Mouse (Mus musculus) hematopoietic stem cell, adult 5-6 weeks (primary cell): ENCODE results near the gene Acnat1. TPM values are rescaled to one million over a fixed set of nuclear protein-coding genes. Genes with fewer than 3 reads are reported as not detected.
"Not testable (repeated sequence)": the region's sequence is repeated elsewhere in the genome, so short reads cannot be mapped to it uniquely, and the experiment has no call there.

ENCODE experiments used
- ATAC-seq, 2 experiments: fragments of 125-278 bp in 1 of 2; replicated peaks in 1 of 2; 2 replicates each; pipeline ENCODE4 v1.8.0; 2016 to 2017; ENCODE audit warnings: inconsistent platforms in 2 of 2, mild to moderate bottlenecking in 2 of 2, moderate number of reproducible peaks in 2 of 2, low read depth in 1 of 2, moderate TSS enrichment in 1 of 2; ENCODE audit not compliant: low FRiP score in 2 of 2, poor library complexity in 2 of 2, severe bottlenecking in 2 of 2, insufficient read depth in 1 of 2, low TSS enrichment in 1 of 2
- total RNA-seq: library from RNA; stranded (forward); fragments of 172-1452, 232-1000 nt; gene quantifications from 2 replicates; pipeline ENCODE4 v1.2.3, GENCODE M21; 2017

The Acnat1 gene
- 0.74 TPM in 1 of 2 replicates, not detected in the other for total RNA-seq

- no peak for ATAC-seq
These were observed at the start of gene Acnat1 for GRCm38 (mm10) chr4:49473435-49474100. Acnat1 (minus strand) TSS chr4:49473912.

- no peak for ATAC-seq
These were observed 48.9 kb upstream of the Acnat1 start for GRCm38 (mm10) chr4:49522576-49522975.

- ATAC-seq = peak; percentile 15 to 43
These were observed 47.6 kb upstream of the Acnat1 start for GRCm38 (mm10) chr4:49521346-49521745.

- ATAC-seq = peak; percentile 99
These were observed 47.0 kb upstream of the Acnat1 start, which contains the start of the genes Mrpl50 and Zfp189 for GRCm38 (mm10) chr4:49520572-49521340. Mrpl50 (minus strand) TSS chr4:49521093. Zfp189 (plus strand) TSS chr4:49521176.

- no peak for ATAC-seq
These were observed 45.8 kb upstream of the Acnat1 start for GRCm38 (mm10) chr4:49519476-49519875.

- no peak for ATAC-seq
These were observed 40.7 kb upstream of the Acnat1 start for GRCm38 (mm10) chr4:49514441-49514840.

- ATAC-seq = no peak
These were observed 38.9 kb upstream of the Acnat1 start for GRCm38 (mm10) chr4:49512636-49513035.

- ATAC-seq = not testable (repeated sequence)
These were observed 36.6 kb upstream of the Acnat1 start for GRCm38 (mm10) chr4:49510236-49510835.

- no peak for ATAC-seq
These were observed 35.5 kb upstream of the Acnat1 start for GRCm38 (mm10) chr4:49509183-49509582.

- ATAC-seq = no peak
These were observed 32.7 kb upstream of the Acnat1 start, which contains the start of gene Baat for GRCm38 (mm10) chr4:49506386-49506785. Baat (minus strand) TSS chr4:49506557.

- ATAC-seq = no peak
These were observed 29.9 kb upstream of the Acnat1 start for GRCm38 (mm10) chr4:49503563-49503962.

GRCm38 (mm10) chr4:49485934-49486650 lies 12.4 kb upstream of the Acnat1 start:
- not testable (repeated sequence) for ATAC-seq

- no peak for ATAC-seq
These were observed 11.7 kb upstream of the Acnat1 start for GRCm38 (mm10) chr4:49485442-49485841.

- no peak for ATAC-seq
These were observed 7.2 kb upstream of the Acnat1 start for GRCm38 (mm10) chr4:49480896-49481295.

- ATAC-seq = no peak
These were observed 6.5 kb upstream of the Acnat1 start for GRCm38 (mm10) chr4:49480104-49480760.

GRCm38 (mm10) chr4:49479035-49479434 lies 5.3 kb upstream of the Acnat1 start:
- ATAC-seq = not testable (repeated sequence)
